Mouse (Mus musculus) common myeloid progenitor, adult 5-6 weeks (primary cell): ENCODE results near the gene Nsrp1. TPM values are rescaled to one million over a fixed set of nuclear protein-coding genes. Genes with fewer than 3 reads are reported as not detected.
"Not testable (repeated sequence)": the region's sequence is repeated elsewhere in the genome, so short reads cannot be mapped to it uniquely, and the experiment has no call there.

Experiments used
- ATAC-seq: replicated peaks from 2 replicates; pipeline ENCODE4 v1.8.0; 2016; ENCODE audit warnings: low read depth, mild to moderate bottlenecking, moderate TSS enrichment, inconsistent platforms; ENCODE audit not compliant: poor library complexity, severe bottlenecking
- total RNA-seq: library from RNA; stranded (forward); fragments of 200-1000, 187-1606 nt; gene quantifications from 2 replicates; pipeline ENCODE4 v1.2.3, GENCODE M21; 2017

Nsrp1 gene
- 31.0 and 33.9 TPM in 2 replicates for total RNA-seq

GRCm38 (mm10) chr11:77078273-77079134, at the start of gene Nsrp1:
TSS of gene Nsrp1 (minus strand) at chr11:77078435.
- ATAC-seq = peak; percentile 100

GRCm38 (mm10) chr11:77111141-77111540, 32.9 kb upstream of the Nsrp1 start:
- no peak for ATAC-seq

- no peak for ATAC-seq
These were observed 30.2 kb upstream of the Nsrp1 start for GRCm38 (mm10) chr11:77108442-77108841.

- ATAC-seq = not testable (repeated sequence)
These were observed 29.6 kb upstream of the Nsrp1 start for GRCm38 (mm10) chr11:77107872-77108271.

GRCm38 (mm10) chr11:77106961-77107360, 28.7 kb upstream of the Nsrp1 start:
- no peak for ATAC-seq

- ATAC-seq = peak; percentile 82
These were observed 22.1 kb upstream of the Nsrp1 start for GRCm38 (mm10) chr11:77100137-77100937.

GRCm38 (mm10) chr11:77098332-77098972, 20.2 kb upstream of the Nsrp1 start:
- no peak for ATAC-seq

- ATAC-seq = no peak
These were observed 18.8 kb upstream of the Nsrp1 start for GRCm38 (mm10) chr11:77096991-77097390.

- no peak for ATAC-seq
These were observed 18.3 kb upstream of the Nsrp1 start for GRCm38 (mm10) chr11:77096581-77096980.

- no peak for ATAC-seq
These were observed 17.0 kb upstream of the Nsrp1 start for GRCm38 (mm10) chr11:77095206-77095605.

GRCm38 (mm10) chr11:77094136-77094535, 15.9 kb upstream of the Nsrp1 start:
- ATAC-seq = no peak

GRCm38 (mm10) chr11:77093208-77093607, 15.0 kb upstream of the Nsrp1 start:
- peak; percentile 65 for ATAC-seq

- ATAC-seq = no peak
These were observed 10.9 kb upstream of the Nsrp1 start for GRCm38 (mm10) chr11:77089162-77089561.

GRCm38 (mm10) chr11:77087004-77087403, 8.8 kb upstream of the Nsrp1 start:
- ATAC-seq = no peak

- ATAC-seq = no peak
These were observed 5.9 kb upstream of the Nsrp1 start for GRCm38 (mm10) chr11:77084001-77084682.

- ATAC-seq = no peak
These were observed 1.1 kb upstream of the Nsrp1 start for GRCm38 (mm10) chr11:77079361-77079760.

GRCm38 (mm10) chr11:77077792-77078191, 443 bp downstream of the Nsrp1 start:
- ATAC-seq = peak; percentile 7; the same call in 1 of the 2 replicates

GRCm38 (mm10) chr11:77077331-77077730, 904 bp downstream of the Nsrp1 start:
- ATAC-seq = not testable (repeated sequence)

GRCm38 (mm10) chr11:77070721-77071120, 7.5 kb downstream of the Nsrp1 start:
- peak; percentile 39; the same call in 1 of the 2 replicates for ATAC-seq

- ATAC-seq = no peak
These were observed 9.4 kb downstream of the Nsrp1 start for GRCm38 (mm10) chr11:77068825-77069224.
